Mouse (Mus musculus): ENCODE measurements around the gene Alkal2. TPM values are rescaled to one million over a fixed set of nuclear protein-coding genes. Genes with fewer than 3 reads are reported as not detected.

The Alkal2 gene
- not detected for total RNA-seq (2023)

DNA sequence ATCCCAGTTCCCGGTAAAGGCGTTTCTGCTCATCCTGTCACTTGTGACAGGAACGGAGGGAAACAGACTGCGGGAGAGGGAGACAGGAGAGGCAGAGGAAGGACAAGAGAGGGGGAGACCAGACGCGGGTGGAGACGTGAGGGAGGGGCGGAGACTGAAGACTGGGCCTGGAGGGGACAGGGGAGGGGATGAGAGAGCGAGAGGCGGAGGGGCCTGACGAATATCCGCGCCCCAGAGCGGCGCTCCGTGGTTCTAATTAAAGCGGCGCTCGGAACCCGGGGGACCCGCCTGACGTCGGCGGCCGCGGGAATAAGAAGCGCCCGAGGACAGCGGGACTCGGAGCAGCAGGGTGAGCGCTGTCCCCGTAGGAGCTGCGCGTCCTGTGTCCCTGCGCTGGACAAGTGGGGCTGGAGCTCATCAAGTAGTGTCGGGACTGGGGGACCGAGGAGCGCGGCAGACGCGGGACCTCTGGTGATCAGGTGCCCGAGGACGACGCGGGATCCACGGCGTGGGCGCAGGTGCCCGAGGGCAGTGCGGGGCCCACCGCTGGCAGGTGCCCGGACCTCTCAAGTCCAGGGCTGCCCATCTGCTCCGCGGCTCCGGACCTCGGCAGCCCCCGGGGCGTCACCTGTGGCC is at the start of gene Alkal2:
TSS of gene Alkal2 (plus strand) at position 337 of the 636 bp plus-strand sequence.

DNA sequence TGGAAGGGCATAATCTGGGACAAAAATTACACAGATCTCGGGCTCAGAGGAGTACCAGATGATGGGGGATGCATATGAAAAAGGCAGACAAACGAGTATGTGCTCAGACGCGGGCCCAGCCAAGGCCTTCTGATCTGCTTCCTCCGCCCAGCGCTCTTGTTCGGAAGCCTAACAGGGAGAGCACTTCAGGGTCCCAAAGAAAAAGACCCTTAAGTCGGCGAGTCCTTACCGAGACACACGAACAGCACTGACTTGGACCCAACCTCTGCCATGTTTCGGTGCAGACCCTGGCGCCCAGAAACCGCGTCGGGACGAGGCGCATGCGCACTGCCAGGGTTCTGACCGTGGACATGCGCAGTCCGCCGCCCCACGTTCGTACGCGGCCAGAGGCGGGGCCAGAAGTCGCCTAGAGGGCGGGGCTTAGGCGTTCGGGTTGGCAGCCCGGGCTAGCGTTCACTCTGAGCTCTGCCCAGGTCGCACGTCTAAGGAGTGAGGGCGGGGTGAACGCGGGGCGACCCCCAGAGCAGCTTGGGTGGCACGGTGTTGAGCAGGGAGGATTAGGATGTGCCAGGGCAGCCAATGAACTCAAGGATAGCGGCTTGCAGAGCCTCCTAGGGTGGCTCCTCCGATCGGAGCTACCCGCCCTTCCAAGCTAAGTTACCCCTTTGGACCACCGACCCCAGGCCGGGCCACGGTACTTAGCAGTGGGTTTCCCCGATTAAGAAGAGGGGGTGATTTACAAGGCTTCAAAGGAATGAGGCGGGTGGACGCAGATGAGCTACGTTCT is 27.3 kb downstream of the Alkal2 start, which contains the start of the genes Acp1 and Sh3yl1:
TSS of gene Acp1 (minus strand) at position 329 of the 787 bp plus-strand sequence.
TSS of gene Sh3yl1 (plus strand) at position 408 of the 787 bp plus-strand sequence.

Other genes with a start within 250 kb of the Alkal2 start
- 10 to 100 TPM; 21.9 to 30.5 TPM for gene Acp1, start 27.3 kb downstream of the Alkal2 start, total RNA-seq (2023)
- gene Sh3yl1, start 27.3 kb downstream of the Alkal2 start, total RNA-seq (2023) = 1 to 10 TPM; 2.4 to 3.2 TPM
- gene Fam110c, start 189.5 kb downstream of the Alkal2 start, total RNA-seq (2023) = under 1 TPM in 1 of 2 experiments, not detected in 1; 0.18 TPM

Data from neutrophil, adult 83 days (primary cell).